Mouse (Mus musculus) ES-E14 (cell line): ENCODE results near the gene Gatad1. TPM values are rescaled to one million over a fixed set of nuclear protein-coding genes. Genes with fewer than 3 reads are reported as not detected.

Experiments
- DNase-seq: peaks from one replicate; pipeline ENCODE4 v3.0.0-alpha.2; 2013; ENCODE audit warnings: low read depth, low spot score
- H3K27ac ChIP-seq: 2 replicates; pipeline ENCODE4 v1.5.1; 2012; ENCODE audit warnings: low read depth, mild to moderate bottlenecking, low read length, moderate library complexity, mixed read lengths; ENCODE audit not compliant: poor library complexity, insufficient read depth, severe bottlenecking
- H3K36me3 ChIP-seq: 2 replicates; pipeline ENCODE4 v1.6.1; 2012; ENCODE audit warnings: mild to moderate bottlenecking, low read length, moderate library complexity, mixed read lengths; ENCODE audit not compliant: control insufficient read depth, poor library complexity, insufficient read depth, severe bottlenecking
- H3K4me1 ChIP-seq, 2 experiments: fragments of 150-350 bp in 1 of 2; sonication (generic) in 1 of 2; 2 replicates each; pipeline ENCODE4 v1.6.1; 2012; ENCODE audit warnings: low read length in 2 of 2, mild to moderate bottlenecking in 1 of 2, mixed read lengths in 1 of 2; ENCODE audit not compliant: control insufficient read depth in 2 of 2, insufficient read depth in 2 of 2, poor library complexity in 1 of 2
- H3K4me3 ChIP-seq, 2 experiments: fragments of 150-350 bp in 1 of 2; sonication (generic) in 1 of 2; 2 replicates each; pipeline ENCODE4 v1.5.1; 2012; ENCODE audit warnings: low read length in 2 of 2, low read depth in 1 of 2, mild to moderate bottlenecking in 1 of 2, mixed read lengths in 1 of 2; ENCODE audit not compliant: insufficient read depth in 1 of 2, poor library complexity in 1 of 2, severe bottlenecking in 1 of 2
- H3K9ac ChIP-seq: 2 replicates; pipeline ENCODE4 v1.6.1; 2012; ENCODE audit warnings: low read depth, mild to moderate bottlenecking, low read length, mixed read lengths; ENCODE audit not compliant: poor library complexity, insufficient read depth, severe bottlenecking
- H3K9me3 ChIP-seq: fragments of 150-350 bp; sonication (generic); 2 replicates; pipeline ENCODE4 v1.6.1; 2012; ENCODE audit warnings: low read depth, mild to moderate bottlenecking, low read length; ENCODE audit not compliant: control insufficient read depth, insufficient read depth
- CHD2 ChIP-seq: IDR thresholded peaks from 2 replicates; pipeline ENCODE4 v1.6.1; 2014; ENCODE audit warnings: mild to moderate bottlenecking, low read depth, low read length, inconsistent platforms
- HCFC1 ChIP-seq: IDR thresholded peaks from 2 replicates; pipeline ENCODE4 v1.6.1; 2012; ENCODE audit warnings: low read length, inconsistent platforms, borderline replicate concordance; ENCODE audit not compliant: insufficient read depth
- MAFK ChIP-seq: IDR thresholded peaks from 2 replicates; pipeline ENCODE4 v1.6.1; 2014; ENCODE audit warnings: mild to moderate bottlenecking, low read depth, low read length, inconsistent platforms; ENCODE audit not compliant: insufficient read depth
- ZC3H11A ChIP-seq: IDR thresholded peaks from 2 replicates; pipeline ENCODE4 v1.6.1; 2012; ENCODE audit warnings: low read depth, mild to moderate bottlenecking, inconsistent platforms, low read length, borderline replicate concordance
- ZNF384 ChIP-seq: IDR thresholded peaks from 2 replicates; pipeline ENCODE4 v1.6.1; 2012; ENCODE audit warnings: low read depth, low read length, inconsistent platforms
- in situ Hi-C, 2 experiments: fragments of 600-800 bp; cut with MboI; formaldehyde crosslinking; loops; one replicate each; pipeline ENCODE4 v1.15.1; 2025; ENCODE audit warnings: low sequenced_read_pairs in 2 of 2, inconsistent platforms in 1 of 2; ENCODE audit not compliant: unreplicated experiment in 2 of 2
- total RNA-seq: library from RNA; depleted of rRNA; stranded (reverse); fragments of 300-350 nt; gene quantifications from 2 replicates; pipeline ENCODE4 v1.2.3, GENCODE M21; 2012; rRNA removed

Gatad1 gene
- total RNA-seq, result 67.4 and 90.0 TPM in 2 replicates

DNA sequence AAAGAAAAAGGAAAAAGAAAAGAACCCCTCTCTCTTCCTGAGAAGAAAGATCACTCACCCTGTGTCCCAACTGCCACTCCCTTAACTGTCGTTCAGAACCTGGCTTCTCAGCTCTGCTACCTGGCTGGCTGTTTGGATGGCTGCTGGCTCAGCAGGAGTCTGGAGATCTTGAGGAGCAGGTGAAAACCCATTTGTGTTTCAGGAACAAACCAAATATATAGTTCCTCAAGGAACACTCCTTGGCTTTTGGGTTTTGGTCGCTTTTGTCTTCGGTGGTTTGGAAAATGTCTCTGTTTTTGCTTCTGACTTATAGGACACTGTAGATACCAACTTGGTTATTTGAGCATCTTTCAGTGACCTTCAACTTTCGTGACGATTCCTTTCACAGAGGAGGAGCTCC is at the start of gene Gatad1:
Gene Gatad1, minus strand, starts transcription at position 101 of the 400 bp plus-strand sequence.
- in situ Hi-C loops, result no loop called here
- H3K9ac ChIP-seq, result no peak within 1 kb of the TSS
- H3K4me3 ChIP-seq, result no peak within 1 kb of the TSS
- no peaks in the 10 kb centered on the region for H3K9me3 ChIP-seq
- TF ChIP-seq ZC3H11A, result no peak
- TF ChIP-seq CHD2, result no peak
- TF ChIP-seq MAFK, result no peak
- no peak for TF ChIP-seq ZNF384
- TF ChIP-seq HCFC1, result no peak
- H3K36me3 ChIP-seq, result no peaks in the 10 kb centered on the region
- DNase-seq, result no peak
- no peaks in the 10 kb centered on the region for H3K4me1 ChIP-seq
- no peak within 1 kb of the TSS for H3K27ac ChIP-seq

DNA sequence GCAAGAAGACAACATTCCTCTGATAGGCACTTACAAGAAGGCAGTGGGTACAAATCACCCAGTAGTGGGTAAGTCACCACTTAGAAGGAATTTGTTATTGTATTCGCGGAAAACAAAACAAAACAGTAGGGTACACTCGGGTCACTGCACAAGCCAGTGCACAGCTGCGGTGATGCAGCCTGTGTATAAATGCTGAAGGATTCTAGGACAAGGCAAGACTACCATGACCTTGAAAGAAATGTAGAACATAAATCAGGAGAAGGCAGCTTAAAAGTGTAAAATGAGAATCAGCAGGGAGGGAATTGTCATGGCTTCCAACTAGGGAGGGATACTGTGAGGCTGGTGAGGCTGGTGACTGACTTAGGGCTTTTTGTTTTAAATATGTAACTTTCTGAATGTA is 45.2 kb upstream of the Gatad1 start:
- Histone ChIP-seq H3K4me1 (no peaks in the 10 kb centered on the region), H3K9me3 (no peaks in the 10 kb centered on the region), H3K27ac (no peak overlapping the region), H3K4me3 (no peak overlapping the region), H3K36me3 (no peaks in the 10 kb centered on the region; the same call in none of the 2 replicates), H3K9ac (no peak overlapping the region)
- in situ Hi-C loops, result no loop called here
- TF ChIP-seq HCFC1, result no peak
- no peak for TF ChIP-seq ZC3H11A
- TF ChIP-seq MAFK, result no peak
- TF ChIP-seq CHD2, result no peak
- no peak for TF ChIP-seq ZNF384
- DNase-seq, result no peak

DNA sequence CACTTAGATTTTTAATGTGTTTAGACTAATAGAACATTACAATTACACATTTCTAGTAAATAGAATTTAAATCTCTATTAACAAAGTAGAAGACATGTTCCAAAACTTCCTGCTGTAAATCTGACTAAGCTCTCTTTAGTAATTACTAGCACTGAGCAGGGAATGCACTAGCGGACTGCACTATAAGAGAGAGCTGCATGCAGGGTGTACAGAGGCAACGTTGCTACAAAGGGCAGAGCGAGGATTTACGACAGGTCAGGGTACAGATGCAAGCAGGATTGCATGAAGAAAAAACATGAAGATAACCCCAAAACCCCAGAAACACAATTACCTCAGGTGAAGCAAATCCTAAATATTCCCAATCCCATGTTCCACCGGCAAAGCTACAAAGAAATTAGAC is 43.0 kb upstream of the Gatad1 start:
- no peak overlapping the region for H3K4me3 ChIP-seq
- TF ChIP-seq MAFK (no peak), CHD2 (no peak), ZNF384 (no peak), ZC3H11A (no peak), HCFC1 (no peak)
- no peak for DNase-seq
- no peaks in the 10 kb centered on the region for H3K4me1 ChIP-seq
- no peak overlapping the region for H3K27ac ChIP-seq
- H3K36me3 ChIP-seq, result no peaks in the 10 kb centered on the region; the same call in 1 of the 2 replicates
- no peak overlapping the region for H3K9ac ChIP-seq
- in situ Hi-C loops, result no loop called here
- H3K9me3 ChIP-seq, result no peaks in the 10 kb centered on the region

DNA sequence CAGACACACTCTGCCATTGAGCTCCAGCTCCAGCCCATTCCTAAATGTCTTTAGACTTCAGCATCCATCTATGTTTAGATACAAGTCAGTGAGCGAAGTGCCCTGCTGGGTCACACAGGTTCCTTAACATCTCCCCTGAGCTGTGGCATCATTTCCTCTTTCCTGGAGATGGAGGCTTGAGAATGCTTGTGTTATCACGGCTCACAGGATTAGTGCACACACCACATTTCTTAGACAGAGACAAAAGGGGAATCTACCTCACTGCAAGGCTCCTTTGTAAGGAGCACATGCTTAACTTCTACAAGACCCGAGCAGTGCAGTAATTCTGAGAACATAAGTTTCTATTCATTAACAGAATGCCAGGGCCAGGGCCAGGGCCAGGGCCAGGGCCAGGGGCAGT is 39.0 kb upstream of the Gatad1 start:
- TF ChIP-seq ZNF384 (no peak), HCFC1 (no peak), MAFK (no peak), CHD2 (no peak), ZC3H11A (no peak)
- Histone ChIP-seq H3K27ac (no peak overlapping the region), H3K4me3 (no peak overlapping the region), H3K9me3 (no peaks in the 10 kb centered on the region), H3K4me1 (no peaks in the 10 kb centered on the region), H3K9ac (no peak overlapping the region), H3K36me3 (peaks cover 14% of the 10 kb centered on the region)
- no peak for DNase-seq
- in situ Hi-C loops, result no loop called here

DNA sequence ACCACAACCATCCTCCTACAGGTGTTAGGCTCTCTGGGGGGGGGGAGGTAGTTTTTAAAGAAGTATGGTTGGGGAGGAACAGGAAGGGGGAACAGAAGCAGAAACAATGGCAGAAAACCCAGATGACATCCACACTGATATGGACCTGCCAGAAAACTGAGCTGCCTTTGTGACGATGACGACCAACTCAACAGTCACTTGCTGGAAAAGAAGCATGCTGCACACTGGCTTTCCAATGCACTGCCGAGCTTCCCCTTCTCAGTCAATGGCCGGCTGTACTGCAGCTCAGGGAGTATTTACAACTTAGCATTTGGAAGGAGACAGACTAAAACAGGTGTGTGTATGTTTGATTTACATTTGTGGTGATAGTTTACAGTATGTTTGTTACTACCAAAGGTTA is 38.2 kb upstream of the Gatad1 start:
- no peak overlapping the region for H3K9ac ChIP-seq
- in situ Hi-C loops, result no loop called here
- H3K4me3 ChIP-seq, result no peak overlapping the region
- peaks cover 14% of the 10 kb centered on the region for H3K36me3 ChIP-seq
- H3K4me1 ChIP-seq, result no peaks in the 10 kb centered on the region
- no peak for TF ChIP-seq CHD2
- no peak for TF ChIP-seq ZNF384
- no peak for TF ChIP-seq HCFC1
- H3K27ac ChIP-seq, result no peak overlapping the region
- no peak for DNase-seq
- no peaks in the 10 kb centered on the region for H3K9me3 ChIP-seq
